Mouse (Mus musculus) ovary, postnatal 10 days (tissue): ENCODE measurements around the gene Gpsm3.

ENCODE experiments used
- DNase-seq: peaks from one replicate; pipeline ENCODE4 v3.0.0; 2022; ENCODE audit warnings: low spot score

Gene Gpsm3

GRCm38 (mm10) chr17:34583397-34583796 lies 6.2 kb upstream of the Gpsm3 start:
- no peak for DNase-seq

- no peak for DNase-seq
These were observed 5.8 kb upstream of the Gpsm3 start for GRCm38 (mm10) chr17:34583819-34584218.

GRCm38 (mm10) chr17:34585121-34585520 lies 4.5 kb upstream of the Gpsm3 start:
- no peak for DNase-seq

GRCm38 (mm10) chr17:34585877-34586771 lies 3.5 kb upstream of the Gpsm3 start:
- no peak for DNase-seq

- peak; percentile 52 for DNase-seq
These were observed 2.7 kb upstream of the Gpsm3 start for GRCm38 (mm10) chr17:34586796-34587422.

- peak; percentile 95 for DNase-seq
These were observed 2.2 kb upstream of the Gpsm3 start for GRCm38 (mm10) chr17:34587423-34587811.

- no peak for DNase-seq
These were observed 1.8 kb upstream of the Gpsm3 start for GRCm38 (mm10) chr17:34587814-34588213.

GRCm38 (mm10) chr17:34588767-34589166 lies 839 bp upstream of the Gpsm3 start:
- no peak for DNase-seq

GRCm38 (mm10) chr17:34589206-34589605 lies 400 bp upstream of the Gpsm3 start:
- DNase-seq: no peak

- DNase-seq: no peak
These were observed 765 bp downstream of the Gpsm3 start for GRCm38 (mm10) chr17:34590154-34590987.

- DNase-seq: no peak
These were observed 1.7 kb downstream of the Gpsm3 start, which contains the start of gene Pbx2 for GRCm38 (mm10) chr17:34591029-34591993. Gene Pbx2 (plus strand): TSS chr17:34591266.

- peak; percentile 73 for DNase-seq
These were observed 2.4 kb downstream of the Gpsm3 start for GRCm38 (mm10) chr17:34591994-34592375.

GRCm38 (mm10) chr17:34592581-34593549 lies 3.3 kb downstream of the Gpsm3 start:
- DNase-seq: no peak

GRCm38 (mm10) chr17:34593752-34594525 lies 4.3 kb downstream of the Gpsm3 start:
- DNase-seq: no peak

GRCm38 (mm10) chr17:34596098-34596497 lies 6.5 kb downstream of the Gpsm3 start:
- DNase-seq: no peak

- no peak for DNase-seq
These were observed 8.0 kb downstream of the Gpsm3 start, which contains the start of gene Ager for GRCm38 (mm10) chr17:34597566-34598095. Gene Ager (plus strand): TSS chr17:34597862.

- no peak for DNase-seq
These were observed 10.3 kb downstream of the Gpsm3 start for GRCm38 (mm10) chr17:34599891-34600290.

- DNase-seq: no peak
These were observed 12.2 kb downstream of the Gpsm3 start for GRCm38 (mm10) chr17:34601796-34602195.
